Mouse (Mus musculus): ENCODE measurements around the gene Rbms3.

The Rbms3 gene

GRCm38 (mm10) chr9:117089409-117090147 lies 540.1 kb downstream of the Rbms3 start:
- DNase-seq, result no peak

DNA sequence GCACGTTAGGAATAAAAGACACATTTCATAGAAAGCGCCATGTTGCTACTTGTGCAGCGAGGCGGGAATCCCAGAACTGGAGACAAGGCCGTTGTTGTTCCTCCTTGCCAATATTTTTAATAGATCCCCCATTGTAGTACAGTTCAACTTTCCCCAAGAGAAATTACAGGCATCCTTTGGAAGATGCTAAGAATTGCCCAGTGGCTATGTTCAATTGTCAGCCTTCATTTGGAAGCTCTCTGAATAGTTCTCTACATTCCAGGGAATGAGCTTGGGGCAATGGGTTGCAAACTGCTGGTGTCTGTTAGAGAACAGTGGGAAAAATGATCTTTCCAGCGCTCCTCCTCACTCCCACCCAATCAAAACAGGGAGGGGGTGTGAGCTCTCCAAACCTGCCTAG lies 541.4 kb downstream of the Rbms3 start:
- DNase-seq, result no peak

GRCm38 (mm10) chr9:117085706-117086105 lies 544.0 kb downstream of the Rbms3 start:
- DNase-seq, result no peak

DNA sequence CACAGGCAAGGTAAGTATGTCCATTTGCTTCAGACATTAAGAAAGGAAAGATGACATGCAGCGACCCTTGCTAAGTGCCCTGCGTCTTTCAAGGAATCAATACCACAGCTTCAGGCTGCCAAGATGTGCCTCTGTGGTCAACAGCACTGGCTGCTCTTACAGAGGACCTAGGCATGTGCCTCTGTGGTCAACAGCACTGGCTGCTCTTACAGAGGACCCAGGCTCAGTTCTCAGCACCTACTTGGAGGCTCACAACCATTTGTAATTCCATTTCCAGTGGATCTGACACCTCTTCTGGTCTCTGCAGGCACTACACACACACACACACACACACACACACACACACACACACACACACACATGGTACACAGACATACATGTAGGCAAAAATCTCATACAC lies 545.2 kb downstream of the Rbms3 start:
- DNase-seq, result no peak

GRCm38 (mm10) chr9:117079471-117079870 lies 550.2 kb downstream of the Rbms3 start:
- no peak for DNase-seq

DNA sequence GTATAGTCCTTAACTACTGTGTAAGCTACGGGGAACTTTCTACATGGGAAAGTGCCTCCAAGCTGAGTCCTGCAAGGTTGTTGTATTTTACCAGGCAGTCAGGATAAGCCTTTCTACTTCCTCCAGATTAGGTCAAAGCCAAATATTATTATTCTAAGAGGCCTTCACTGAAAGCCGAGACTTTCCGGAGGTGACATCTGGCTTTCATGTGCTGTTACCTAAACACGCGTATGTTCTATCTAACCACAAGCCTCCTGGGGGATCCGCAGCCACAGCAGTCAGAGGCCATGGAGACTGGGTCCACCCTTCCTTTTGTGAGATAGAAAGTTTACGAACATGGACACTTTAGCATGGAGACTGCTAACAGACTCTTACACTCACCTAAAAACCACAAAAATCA lies 552.2 kb downstream of the Rbms3 start:
- no peak for DNase-seq

GRCm38 (mm10) chr9:117076785-117077184 lies 552.9 kb downstream of the Rbms3 start:
- DNase-seq, result no peak

GRCm38 (mm10) chr9:117072433-117073099 lies 557.1 kb downstream of the Rbms3 start:
- no peak for DNase-seq

DNA sequence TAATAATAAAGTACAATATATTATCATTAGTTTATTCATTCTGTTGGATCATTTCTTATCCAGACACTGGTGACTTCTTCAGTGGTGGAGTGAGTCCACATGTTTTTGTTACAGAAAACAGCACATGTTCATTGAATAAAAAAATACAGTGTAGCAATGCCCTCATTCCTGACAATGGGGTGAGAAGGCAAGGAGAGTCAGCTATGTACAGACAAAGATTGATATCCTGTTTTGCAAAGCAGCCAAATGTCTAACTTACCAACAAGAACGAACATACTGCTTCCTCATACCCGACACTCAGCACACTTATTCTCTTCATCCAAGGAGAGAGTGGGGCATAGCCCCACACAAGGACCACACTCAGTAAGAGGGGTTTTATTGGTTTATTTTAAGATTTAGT lies 559.1 kb downstream of the Rbms3 start:
- no peak for DNase-seq

- peak; percentile 55 for DNase-seq
Observed at GRCm38 (mm10) chr9:117069232-117069631, 560.5 kb downstream of the Rbms3 start.

GRCm38 (mm10) chr9:117067703-117068419 lies 561.9 kb downstream of the Rbms3 start:
- no peak for DNase-seq

DNA sequence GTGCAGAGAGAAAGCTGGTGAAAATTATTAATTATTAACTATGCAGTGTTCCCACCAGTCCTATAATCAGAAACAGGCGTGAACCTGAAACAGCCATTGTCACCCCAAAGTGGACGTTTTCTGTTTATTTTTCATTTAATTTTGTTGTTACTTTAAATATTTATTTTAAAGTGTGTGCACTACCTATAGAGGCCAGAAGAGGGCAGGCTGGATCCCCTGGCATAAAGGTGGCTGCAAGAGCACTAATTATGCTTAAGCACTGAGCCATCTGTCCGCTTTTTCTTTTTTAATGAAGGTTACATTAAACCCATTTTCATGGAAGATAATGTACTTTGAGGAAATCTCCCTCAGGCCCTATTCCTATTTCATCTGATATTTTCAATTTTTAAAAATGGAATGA lies 563.2 kb downstream of the Rbms3 start:
- no peak for DNase-seq

- no peak for DNase-seq
Observed at GRCm38 (mm10) chr9:117065601-117066000, 564.1 kb downstream of the Rbms3 start.

DNA sequence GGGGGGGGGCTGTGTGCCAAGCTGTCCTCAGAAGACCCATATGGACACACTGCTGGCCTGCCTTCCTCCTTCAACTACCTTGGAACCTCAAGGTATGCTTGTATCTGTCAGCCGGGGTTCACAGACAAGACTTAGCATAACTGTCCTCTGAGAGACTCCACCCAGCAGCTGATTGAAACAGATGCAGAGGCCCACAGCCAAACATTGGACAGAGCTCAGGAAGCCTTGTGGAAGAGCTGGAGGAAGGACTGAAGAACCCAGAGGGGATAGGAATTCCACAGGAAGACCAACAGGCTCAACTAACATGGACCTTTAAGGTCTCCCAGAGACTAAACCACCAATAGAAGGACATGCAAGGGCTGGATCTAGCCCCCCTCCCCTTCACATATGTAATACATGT lies 570.1 kb downstream of the Rbms3 start:
- DNase-seq, result no peak

GRCm38 (mm10) chr9:117059135-117059534 lies 570.6 kb downstream of the Rbms3 start:
- no peak for DNase-seq

DNA sequence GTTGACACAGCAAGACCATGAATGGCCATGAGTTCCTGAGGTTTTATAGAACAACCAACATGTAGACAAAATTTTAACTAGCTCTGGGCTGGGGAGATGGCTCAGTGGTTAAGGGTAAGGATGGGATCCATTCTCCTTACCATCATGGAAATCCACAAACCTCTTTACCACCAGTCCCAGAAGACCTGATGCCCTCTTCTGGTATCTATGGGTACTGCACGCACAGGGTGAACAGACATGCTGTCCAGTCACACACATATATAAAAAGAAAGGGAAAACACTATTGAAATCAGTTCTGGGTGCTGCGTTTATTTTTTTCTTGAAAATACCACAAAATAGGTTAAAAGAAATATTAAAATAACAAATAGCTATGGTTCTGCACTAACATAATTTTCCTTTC lies 577.8 kb downstream of the Rbms3 start:
- no peak for DNase-seq

DNA sequence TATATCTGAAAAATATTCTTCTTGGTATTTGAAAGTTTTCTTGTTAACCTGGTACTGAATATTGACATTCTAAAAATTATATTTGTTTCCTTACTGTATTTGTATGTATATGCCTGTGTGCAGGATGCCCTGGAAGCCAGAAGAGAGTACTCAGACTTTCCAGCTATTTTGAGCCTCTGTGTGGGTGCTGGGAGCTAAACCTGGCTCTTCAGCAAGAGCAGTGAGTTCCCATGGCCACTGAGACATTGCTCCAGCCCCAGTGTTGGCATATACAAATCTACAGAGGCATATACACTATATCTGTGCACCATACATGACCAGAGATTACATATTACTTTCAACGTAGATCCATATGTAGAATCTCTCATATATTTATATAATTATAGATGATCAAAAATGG lies 581.1 kb downstream of the Rbms3 start:
- no peak for DNase-seq

GRCm38 (mm10) chr9:117041993-117042366 lies 587.7 kb downstream of the Rbms3 start:
- no peak for DNase-seq

GRCm38 (mm10) chr9:117041291-117041992 lies 588.3 kb downstream of the Rbms3 start:
- DNase-seq, result no peak

- peak; percentile 60 for DNase-seq
Observed at GRCm38 (mm10) chr9:117039941-117040453, 589.7 kb downstream of the Rbms3 start.

GRCm38 (mm10) chr9:117032690-117033089 lies 597.0 kb downstream of the Rbms3 start:
- DNase-seq, result no peak

DNA sequence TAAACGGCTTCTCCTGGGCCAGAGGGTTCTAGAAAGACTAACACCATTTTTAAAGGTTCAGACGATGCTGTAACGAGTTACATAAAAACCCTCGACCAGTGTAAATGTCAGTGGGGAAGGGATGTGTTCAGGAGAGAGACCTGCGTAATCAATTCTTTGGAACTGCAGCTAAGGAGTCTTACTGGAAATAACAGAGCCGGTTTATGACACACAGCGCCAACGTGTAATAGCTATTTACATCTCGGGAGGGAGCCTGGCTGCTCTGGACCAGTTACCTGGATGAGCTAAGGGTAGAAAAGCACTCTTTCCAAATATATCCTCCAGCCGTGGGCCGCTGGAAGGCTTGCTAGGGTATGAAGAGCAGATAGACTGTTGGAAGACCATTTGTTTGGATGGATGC lies 598.5 kb downstream of the Rbms3 start:
- no peak for DNase-seq

- peak; percentile 92 for DNase-seq
Observed at GRCm38 (mm10) chr9:117030837-117031236, 598.9 kb downstream of the Rbms3 start.
